Mouse (Mus musculus) embryo, embryonic 11.5 days (tissue): ENCODE data around the gene Ubald1.

Experiments
- DNase-seq: peaks from one replicate; pipeline ENCODE4 v3.0.0-alpha.2; 2012; ENCODE audit warnings: low read depth, low spot score

Ubald1 gene

DNA sequence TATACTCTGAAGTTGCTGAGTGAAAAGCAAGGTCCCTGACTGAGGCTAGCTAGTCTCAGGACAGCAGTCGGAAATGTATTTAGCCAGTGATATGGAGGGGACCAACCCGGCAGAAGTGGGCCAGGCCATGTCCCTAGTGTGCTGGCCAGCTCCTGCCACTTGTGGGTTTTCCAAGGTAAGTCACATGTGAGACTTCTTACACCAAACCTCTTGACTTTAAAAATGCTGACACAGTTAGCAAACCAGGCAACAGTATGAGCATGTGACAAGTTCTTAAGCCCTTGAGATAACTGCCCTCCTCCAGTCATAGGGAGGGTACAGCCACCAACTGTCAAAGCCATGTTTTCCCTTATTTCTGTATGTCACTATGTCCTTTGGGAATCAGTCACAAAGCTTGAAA, 8.2 kb downstream of the Ubald1 start:
- no peak for DNase-seq

DNA sequence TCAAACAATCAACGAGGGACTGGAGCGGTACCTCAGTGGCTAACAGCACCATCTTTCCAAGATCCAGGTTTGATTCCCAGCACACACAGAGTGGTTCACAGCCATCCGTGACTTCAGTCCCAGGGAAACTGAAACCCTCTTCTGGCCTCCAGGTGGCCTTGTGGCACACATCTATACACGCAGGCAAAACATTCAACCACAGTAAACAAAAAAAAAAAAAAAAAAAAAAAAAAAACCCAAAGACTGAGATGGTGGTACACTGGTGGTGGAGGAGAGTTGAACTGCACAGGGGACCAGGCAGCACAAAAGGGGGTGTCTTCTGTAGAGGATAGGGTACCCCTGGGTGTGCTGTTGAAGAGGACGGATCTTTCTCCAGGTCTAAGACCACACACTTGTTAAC, 9.6 kb downstream of the Ubald1 start:
- no peak for DNase-seq

DNA sequence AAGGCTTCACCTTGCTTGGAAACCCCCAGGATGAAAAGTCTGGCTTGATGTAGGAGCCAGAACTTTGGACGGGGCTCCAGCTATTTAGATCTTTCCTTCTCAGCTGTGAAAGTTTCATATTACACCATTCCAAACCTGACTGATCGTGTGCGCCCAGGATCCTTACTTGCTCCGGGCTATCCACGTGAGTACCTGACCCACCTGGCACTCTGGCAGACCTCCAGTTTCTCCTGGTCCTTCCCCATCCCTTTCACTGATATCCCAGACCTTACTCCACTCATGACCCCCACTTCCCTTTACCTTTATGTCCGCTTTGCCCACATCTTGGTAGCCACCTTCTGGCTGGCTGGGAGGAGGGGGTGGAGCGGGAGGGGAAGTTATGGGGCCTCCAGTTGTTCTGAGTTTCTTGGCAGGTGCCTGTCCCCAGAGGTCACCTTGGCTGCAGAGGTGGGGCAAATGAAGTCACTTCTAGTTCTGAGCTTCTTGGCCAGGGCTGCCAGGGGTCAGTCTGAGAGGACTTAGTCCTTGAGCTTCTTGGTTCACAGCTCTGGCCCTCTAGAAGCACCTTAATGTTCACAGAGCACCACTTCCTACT, 13.9 kb downstream of the Ubald1 start:
- no peak for DNase-seq

DNA sequence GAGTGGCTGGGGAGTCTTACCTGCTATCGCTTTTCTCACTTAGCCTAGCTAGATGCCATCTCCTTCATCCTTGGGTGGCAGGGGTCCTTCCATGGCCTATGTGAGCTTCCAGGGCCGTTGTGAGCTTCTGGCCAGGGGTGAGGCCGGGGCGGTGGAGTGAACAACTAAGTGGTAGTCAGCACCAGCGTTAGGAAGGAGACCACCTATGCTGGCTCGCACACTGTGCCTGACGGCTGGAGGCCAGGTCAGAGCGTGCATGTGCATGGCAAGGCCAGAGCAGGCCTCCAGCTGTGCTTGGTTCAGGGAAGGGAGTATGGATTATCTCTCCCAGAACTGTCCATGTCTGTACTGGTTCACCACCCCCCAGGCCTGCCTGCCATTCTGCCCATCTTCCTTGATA, 16.4 kb downstream of the Ubald1 start:
- DNase-seq: no peak

DNA sequence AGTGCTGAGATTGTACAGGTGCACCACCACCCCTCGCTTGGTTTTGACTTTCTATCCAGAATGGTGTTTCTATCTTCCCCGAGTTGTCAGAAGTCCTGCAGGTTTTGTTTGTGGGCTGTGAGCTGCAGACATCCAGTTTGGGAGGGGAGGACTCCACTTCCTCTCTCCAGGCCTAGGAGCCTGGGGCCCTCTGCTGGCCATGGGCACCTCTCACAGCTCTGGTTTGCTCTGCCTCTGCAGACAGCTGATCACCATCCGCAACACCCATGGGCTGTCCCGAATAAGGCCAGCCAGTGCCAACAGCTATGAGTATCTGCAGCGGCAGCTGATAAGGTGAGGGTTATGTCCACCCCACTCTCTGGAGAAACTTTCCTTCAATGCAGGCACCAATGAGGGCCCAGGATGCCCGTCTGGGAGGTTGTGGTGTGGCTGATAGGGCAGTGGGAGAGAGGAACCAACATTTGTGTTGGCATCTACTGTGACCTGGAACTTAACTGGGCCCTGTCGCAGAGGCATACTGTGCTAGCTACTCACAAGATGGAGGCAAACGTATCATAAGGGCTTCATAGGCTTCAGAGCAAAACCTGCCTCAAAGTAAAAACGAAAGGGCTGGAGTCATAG, 17.1 kb downstream of the Ubald1 start:
- no peak for DNase-seq

DNA sequence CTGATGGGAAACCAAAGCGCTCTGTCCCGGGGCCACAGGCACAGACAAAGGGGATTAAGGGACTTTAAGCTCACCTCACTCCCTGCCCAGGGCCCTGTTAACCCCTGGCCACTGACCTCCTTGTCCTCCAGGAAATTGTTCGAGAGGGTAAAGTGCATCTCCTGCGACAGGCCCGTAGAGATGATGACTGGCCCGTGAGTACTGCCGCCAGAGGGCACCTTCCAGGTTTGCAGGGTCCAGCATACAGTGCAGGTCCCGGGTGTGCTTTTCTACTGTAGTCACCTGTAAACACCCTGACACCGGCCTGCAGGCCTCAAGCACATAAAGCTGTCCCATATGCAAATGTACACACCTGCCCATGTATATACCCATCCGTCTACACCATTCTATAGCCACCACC, 18.7 kb downstream of the Ubald1 start:
- no peak for DNase-seq

DNA sequence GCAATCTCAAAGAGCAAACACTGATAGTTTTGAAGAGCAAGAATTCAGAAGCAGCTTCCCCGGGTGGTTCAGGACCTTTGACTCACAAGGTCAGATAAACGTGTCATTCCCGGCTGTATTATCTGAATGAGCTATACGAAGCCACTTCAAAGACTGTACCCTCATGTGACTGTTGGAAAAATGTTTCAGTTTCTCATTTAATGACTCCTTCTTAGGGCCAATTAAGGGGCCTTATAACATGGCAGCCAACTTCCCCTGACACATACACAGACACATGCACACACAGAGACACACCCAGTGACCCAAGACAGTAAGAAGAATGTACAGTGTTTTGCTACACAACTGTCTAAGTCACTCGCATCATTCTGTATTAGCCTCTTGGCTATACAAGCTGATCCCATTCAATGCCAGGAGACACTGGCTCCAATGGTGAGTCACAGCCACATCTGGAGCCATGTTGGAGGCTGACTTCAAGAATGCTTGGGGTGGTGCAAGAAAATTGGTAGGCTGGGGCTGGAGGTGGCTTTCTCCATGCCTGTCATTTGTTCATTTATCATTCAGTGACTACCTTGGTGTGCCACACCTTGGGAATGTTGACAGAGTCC, 25.0 kb downstream of the Ubald1 start:
- DNase-seq: no peak

DNA sequence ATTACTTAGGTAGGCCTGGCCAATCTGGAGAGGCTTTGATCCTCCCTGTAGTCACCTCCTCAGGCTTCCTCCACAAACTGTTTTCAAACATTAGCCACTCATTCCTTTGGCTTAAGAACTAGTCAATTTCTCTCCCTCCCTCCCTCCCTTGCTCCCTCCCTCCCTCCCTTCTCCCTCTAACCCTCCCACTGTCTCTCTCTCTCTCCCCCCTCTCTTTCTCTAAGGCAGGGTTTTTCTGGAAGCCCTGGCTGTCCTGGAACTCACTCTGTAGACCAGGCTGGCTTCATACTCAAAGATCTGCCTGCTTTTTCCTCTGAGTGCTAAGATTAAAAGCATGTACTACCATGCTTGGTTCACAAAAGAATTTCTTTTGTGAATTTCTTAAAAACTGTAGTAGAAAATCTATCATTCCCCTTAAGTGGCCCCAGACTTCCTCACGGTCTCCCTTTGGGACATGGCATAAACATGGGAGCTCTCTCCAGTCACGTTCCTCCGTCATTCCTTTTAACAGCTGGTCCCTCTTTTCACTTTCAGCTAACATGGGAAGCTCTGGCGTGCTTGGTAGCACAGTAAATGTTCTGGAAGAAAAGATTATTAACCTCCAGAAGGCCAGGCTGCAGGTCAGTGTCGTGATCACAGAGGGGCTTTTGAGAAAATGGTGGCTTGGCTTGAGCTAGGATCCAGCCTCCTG, 29.0 kb downstream of the Ubald1 start:
- DNase-seq: no peak

DNA sequence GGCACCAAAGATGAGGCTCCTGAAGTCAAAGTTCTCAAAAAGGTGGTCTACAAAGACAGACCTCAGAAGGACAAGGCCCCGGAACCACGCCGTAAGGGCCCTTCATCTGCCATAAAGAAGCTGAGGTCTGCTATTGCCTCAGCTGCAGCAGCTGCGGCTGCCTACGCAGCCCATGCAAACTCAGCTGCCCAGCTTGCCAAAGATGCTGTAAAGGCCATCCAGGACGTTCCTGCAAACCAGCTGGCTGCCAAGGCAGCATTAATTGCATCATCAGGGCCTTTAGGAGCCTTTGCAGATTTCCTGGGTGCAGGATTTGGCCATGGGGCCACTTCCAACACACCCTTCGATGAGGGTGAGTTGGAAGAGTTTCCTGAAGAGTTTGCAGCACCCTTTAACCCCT, 29.8 kb downstream of the Ubald1 start:
- DNase-seq: no peak

DNA sequence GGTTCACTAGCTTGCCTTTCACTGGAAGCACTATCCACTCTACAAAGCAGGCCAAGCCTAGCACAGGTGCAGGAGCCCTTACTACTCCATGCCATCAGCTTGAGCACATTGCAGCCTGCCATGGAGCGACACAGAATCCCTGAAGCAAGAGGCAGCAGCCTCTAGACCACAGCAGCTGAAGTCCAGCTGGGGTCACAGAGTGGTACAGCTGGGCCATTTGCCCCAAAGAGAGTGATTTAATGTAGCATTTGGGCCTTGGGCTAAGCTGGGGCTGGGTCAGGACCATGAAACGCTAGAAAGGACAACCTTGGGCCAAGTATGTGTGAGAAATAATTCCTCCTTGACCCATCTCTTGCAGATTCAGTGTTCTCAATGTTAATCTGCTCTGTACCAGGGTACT, 32.0 kb downstream of the Ubald1 start:
- DNase-seq: no peak

DNA sequence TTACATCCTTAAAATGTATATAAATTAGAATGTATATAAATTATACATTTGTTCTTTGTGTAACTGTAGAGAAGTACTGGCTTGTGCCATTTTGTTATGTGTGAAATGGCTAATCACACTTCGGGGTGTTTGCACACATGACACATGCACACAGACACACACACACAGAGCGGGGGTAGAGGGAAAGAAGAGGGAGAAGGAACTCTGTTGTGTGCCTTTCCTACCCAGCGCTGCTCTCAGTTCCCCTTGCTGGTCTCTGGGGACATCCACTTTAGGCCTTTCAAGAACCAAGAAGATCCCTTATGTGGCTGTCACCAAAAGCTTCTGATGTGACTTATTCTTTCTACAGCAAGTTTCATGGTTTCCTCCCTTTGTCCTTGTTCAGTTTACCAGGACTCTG, 33.1 kb downstream of the Ubald1 start:
- DNase-seq: no peak

DNA sequence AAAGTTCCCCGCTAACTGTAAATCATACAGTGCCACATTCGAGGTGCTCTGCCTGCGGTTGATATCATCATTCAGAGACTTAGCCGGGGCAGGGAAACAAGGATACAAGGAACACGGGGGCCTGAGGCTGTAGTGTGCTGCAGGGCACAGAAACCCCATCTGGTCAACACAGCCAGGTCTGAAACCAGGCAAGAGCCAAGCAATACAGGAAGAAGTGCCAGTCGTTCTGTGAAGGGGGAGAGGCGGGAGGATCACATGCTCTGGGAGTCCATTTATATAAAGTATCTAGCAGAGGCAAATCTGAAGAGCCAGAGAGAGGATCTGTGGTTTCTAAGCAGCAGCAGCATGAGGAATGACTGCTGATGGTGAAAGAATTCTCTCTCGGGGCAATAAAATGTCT, 39.9 kb downstream of the Ubald1 start:
- no peak for DNase-seq

DNA sequence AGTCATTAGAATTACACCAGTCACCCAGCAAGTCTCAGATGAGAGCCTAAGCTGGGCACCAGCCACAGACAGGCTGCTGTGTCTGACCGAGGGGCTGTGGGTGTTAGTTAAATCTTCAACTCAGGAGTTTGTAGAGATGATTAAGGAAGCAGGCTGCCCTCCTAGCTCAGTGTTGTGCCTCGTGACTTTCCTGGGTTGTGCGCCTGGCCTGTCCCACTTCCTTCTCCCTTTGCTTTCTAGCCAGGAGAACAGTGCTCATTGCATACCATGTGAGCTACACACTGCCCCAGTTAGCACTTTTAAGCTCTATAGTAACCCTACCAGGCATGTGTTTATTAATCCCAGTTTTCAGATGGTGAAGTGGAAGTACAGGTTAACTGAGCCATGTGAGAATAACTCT, 40.6 kb downstream of the Ubald1 start:
- DNase-seq: no peak

DNA sequence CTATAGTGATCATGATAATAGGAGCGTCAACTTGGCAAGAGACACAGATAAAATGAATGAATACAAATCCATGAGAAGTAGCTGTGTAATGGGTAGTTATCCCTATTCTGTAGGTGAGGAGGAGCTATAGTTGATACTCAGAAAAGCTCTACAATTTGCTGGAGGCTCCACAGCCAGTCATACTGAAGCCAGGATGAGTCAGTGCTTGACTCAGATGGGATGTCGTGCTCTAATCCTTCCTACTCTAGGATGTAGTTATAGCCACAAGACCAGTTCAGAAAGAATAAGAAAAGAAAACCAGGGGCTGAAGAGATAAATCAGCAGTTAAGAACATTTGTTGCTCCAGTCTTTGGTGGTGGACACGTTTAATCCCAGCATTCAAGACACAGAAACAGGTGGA, 42.5 kb downstream of the Ubald1 start:
- DNase-seq: no peak

DNA sequence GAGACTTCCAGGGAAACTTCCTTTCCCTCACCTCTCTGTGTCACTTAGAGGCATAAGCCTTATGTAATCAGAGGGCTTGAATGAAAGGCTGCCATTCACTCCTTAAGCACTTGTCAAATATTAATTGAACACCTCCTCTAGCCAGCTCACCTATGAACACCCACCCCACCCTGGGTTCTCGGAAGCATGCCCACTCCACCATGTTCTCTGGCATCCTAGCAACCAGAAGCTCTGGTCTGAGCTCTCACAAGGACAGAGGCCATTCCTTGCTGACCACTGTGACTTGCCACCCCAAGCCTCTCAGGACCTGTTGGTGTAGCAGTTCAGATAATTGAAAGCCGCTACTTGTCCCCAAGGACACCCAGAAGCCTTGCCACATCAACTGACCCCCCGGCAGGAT, 44.9 kb downstream of the Ubald1 start, which contains the start of gene 4930562C15Rik:
TSS of gene 4930562C15Rik (plus strand) at position 226 of the 400 bp plus-strand sequence.
- DNase-seq: no peak

DNA sequence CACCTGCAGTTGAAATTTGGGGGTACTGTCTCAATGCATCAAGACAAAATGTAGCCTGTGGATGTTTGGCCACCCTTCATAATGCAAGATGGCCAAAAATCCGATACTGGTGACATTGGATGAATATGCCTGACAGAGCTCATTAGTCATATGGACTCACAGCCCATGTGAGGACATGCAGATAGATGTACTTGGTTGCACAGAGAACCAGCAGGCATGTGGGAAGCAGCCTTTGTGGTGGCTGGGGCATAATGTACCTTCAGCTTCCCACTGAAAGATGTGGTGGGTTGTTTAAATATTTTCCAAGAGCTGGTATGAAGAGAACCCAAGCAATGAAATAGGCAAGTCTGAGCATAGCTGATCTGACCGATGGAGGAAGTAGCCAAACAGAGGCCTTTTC, 46.3 kb downstream of the Ubald1 start:
- no peak for DNase-seq

DNA sequence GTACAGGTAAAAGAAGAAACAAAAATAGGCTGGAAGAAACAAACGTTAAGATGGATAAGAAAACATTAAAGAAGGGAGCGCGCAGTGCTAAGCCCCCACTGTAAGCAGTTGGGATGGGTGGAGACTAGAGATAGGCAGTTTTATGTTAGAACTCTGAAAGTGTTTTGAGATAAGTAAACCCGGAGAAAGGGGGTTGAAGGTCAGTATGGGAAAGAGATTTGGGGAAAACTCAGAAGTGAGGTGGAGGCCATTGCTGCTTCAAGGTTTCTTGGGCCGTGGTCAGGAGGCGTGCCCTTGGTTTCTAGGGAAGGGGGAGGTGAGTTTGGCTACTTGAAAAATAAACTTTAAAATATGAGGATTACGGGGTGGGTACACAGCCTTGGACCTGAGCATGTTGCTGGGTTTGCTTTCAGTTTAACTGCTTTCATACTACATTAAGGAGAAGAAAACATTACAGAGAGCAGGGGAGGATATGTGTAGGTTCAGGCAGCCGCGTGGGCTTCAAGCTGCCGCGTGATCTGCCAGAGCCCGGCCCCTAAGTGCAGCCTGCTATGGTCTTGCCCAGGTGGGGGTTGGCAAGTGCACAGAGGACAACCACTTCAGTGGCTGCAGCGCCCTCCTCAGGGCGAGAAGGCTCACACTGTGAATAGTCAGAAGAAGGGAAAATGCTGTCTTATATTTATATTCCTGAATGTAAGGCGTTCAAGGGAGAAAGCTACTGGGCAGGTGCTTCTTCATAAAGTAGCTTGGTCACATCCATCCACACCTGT, 48.3 kb downstream of the Ubald1 start:
- no peak for DNase-seq

DNA sequence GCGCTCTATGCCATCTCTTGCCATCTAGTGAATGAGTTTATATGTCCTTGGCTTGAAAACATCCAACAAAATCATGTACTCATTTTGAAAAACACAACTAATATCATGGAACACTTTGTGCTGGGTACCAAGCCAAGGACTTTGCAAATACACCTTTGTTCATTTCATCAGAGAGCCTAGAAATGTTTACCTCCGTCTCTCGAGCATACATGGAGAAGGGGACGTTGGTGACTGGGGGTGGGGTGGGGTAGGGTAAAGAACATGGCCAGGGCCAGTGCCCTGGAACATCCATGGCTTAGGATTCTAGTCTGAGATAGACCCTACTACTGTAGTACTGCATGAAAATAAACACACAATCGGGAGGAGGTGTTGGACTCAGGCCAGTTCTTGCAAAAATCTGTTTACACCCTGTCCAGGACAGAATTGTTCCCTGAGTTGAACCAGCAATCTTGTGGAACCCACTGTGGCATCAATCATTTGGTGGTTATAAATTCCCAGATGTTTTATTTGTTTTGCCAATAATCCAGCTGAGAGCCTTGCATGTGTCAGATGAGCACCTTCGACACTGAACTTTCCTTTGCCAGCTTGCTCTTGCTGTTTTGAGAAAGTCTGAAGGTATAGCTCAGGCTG, 50.7 kb downstream of the Ubald1 start:
- DNase-seq: no peak

DNA sequence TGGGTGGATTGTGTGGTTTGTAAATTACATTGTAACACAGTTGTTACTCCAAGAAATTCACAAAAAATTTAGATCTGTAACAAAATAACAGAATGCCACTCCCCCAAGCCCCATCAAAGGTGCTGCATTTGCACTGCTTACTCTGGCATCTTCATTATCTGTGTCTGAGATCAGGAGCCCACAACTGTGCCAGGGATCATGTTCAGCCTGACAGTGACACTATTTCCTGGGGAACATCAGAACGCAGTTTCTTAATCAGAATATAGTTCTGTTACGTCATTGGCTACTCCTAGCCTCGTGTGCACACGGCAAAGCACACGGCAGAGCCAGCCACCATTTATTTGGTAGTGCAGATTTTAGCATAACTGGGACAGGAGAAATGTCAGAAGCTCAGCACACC, 52.5 kb downstream of the Ubald1 start:
- DNase-seq: no peak
